ENCODE assay signal across 8 mouse cellular contexts in the genomic region with DNA sequence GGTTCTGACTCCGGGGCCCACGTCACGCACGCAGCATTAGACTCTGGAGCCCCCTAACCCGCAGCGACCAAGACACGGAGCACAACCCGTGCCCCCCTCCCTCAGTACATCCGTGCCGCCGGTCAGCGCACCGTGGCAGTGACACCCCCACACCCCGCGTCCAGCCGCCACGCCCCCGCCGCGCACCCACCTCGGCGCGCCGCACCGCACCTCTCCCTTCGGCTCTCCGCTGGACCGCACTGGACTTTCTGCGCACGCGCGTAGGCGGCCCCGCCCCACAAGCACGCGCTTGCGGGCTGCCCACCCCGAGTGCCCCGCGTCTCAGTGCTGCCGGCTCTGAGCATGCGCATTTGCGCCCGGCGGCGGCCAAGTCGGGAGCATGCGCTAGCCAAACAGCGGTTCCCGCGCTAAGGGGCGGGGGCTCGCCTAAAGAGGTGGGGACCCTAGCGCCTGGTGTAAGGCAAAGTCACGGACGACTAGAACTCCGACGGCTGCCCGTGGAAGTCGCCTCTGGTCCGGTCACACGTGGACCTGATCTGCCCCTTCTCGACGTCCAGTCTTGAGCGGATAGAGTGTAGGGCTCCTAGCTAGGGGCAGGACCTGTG. TPM values are rescaled to one million over a fixed set of nuclear protein-coding genes. Genes with fewer than 3 reads are reported as not detected.
DNase-seq lines count a peak whose midpoint lies in the region; ATAC-seq and TF ChIP-seq lines count a peak whose summit lies in the region.

Gene Tbc1d24 (minus strand): TSS at position 279 of the 605 bp plus-strand sequence.

- no peak for TF ChIP-seq CTCF in gastrocnemius, adult 2 months (IDR thresholded peaks at IDR 0.05)

- H3K4me2 ChIP-seq in hindbrain, embryonic 16.5 days (ENCODE audit: low read length): peak within 1 kb of the TSS; percentile 82

- H3K36me3 ChIP-seq in hindbrain, embryonic 16.5 days (ENCODE audit: control insufficient read depth, insufficient read depth, low read length): no peaks in the 10 kb centered on the region

- peak within 1 kb of the TSS; percentile 75 for H3K4me3 ChIP-seq in gastrocnemius, adult 2 months
- peak within 1 kb of the TSS; percentile 77 for H3K4me3 ChIP-seq in hindbrain, embryonic 16.5 days (ENCODE audit: low read length)

- H3K9me3 ChIP-seq in hindbrain, embryonic 16.5 days (ENCODE audit: control insufficient read depth, low read length): no peaks in the 10 kb centered on the region

- peak within 1 kb of the TSS; percentile 87 for H3K27ac ChIP-seq in gastrocnemius, adult 2 months
- peak within 1 kb of the TSS; percentile 77 for H3K27ac ChIP-seq in hindbrain, embryonic 16.5 days (ENCODE audit: low read depth, low read length)

- peaks cover 63% of the 10 kb centered on the region for H3K4me1 ChIP-seq in hindbrain, embryonic 16.5 days (ENCODE audit: control insufficient read depth, insufficient read depth, low read depth, low read length)

- peak within 1 kb of the TSS; percentile 90 for H3K9ac ChIP-seq in hindbrain, embryonic 16.5 days (ENCODE audit: low read depth, low read length)

- H3K27me3 ChIP-seq in hindbrain, embryonic 16.5 days (replicated peaks; ENCODE audit: control insufficient read depth, insufficient read depth, low read length): no peaks in the 10 kb centered on the region

- peak; percentile 34 for ATAC-seq in activated CD4-positive, CD25-positive, alpha-beta regulatory T cell, adult 4 months
- peak; percentile 33 for ATAC-seq in common myeloid progenitor, adult 5-6 weeks (replicated peaks; ENCODE audit: low read depth, poor library complexity, severe bottlenecking)
- peak; percentile 80 for ATAC-seq in hindbrain, embryonic 16.5 days

- intact Hi-C loops in gastrocnemius, adult 2 months (cut with DNase I): no loop called here

- WGBS in hindbrain, embryonic 16.5 days: under 1% methylated on average over 49 of the region's 65 CpGs

- peak; percentile 97 for DNase-seq in gastrocnemius, adult 2 months
- peak; percentile 94 to 95 for DNase-seq in left cerebral cortex, adult 18-20 months (ENCODE audit: low spot score in 2 of 2)
- DNase-seq in lung, postnatal 4 days: peak; percentile 93 to 95
- DNase-seq in retina, postnatal 7 days (ENCODE audit: low read depth, low spot score): peak; percentile 88
- peak; percentile 83 to 84 for DNase-seq in urinary bladder, adult 18-20 months (ENCODE audit: low spot score in 2 of 2)

RNA-seq across cellular contexts. Expression of gene Tbc1d24, which starts in this region (rescaled TPM):
- polyA plus RNA-seq in activated CD4-positive, CD25-positive, alpha-beta regulatory T cell, adult 4 months (2017; shearing (Covaris generic)): under 1 TPM; 0.45 to 0.60 TPM
- total RNA-seq in common myeloid progenitor, adult 5-6 weeks (2017): 4.8 and 5.3 TPM in 2 replicates
- 1 to 10 TPM; 4.0 to 7.1 TPM for total RNA-seq in gastrocnemius, adult 2 months (2021)
- polyA plus RNA-seq in hindbrain, embryonic 16.5 days (2015; fragmentation: Nextera tagmentation; extraction: Ambion mirVana): 26.6 and 29.5 TPM in 2 replicates
- 10 to 100 TPM; 62.8 to 66.6 TPM for total RNA-seq in left cerebral cortex, adult 18-20 months (2021)

Comparison
In these comparisons a context has a peak if more than half of its experiments do, and no peak if none do; other contexts are left out.
1. Peak in every context shown above with its lines: DNase-seq, ATAC-seq, H3K4me3 ChIP-seq and H3K27ac ChIP-seq.
2. RNA of gene Tbc1d24 (total RNA-seq): 62.8 to 66.6 TPM in left cerebral cortex, adult 18-20 months; 4.0 to 7.1 TPM in gastrocnemius, adult 2 months and 4.8 to 5.3 TPM in common myeloid progenitor, adult 5-6 weeks; every median in the first group is over 4 times any median in the second.
3. RNA of gene Tbc1d24 (polyA plus RNA-seq): 26.6 to 29.5 TPM in hindbrain, embryonic 16.5 days; 0.45 to 0.60 TPM in activated CD4-positive, CD25-positive, alpha-beta regulatory T cell, adult 4 months; every median in the first group is over 10 times any median in the second.
4. Peak in ATAC-seq in activated CD4-positive, CD25-positive, alpha-beta regulatory T cell, adult 4 months; RNA of the gene not detected or under 1 TPM.